Mouse (Mus musculus) embryo, embryonic 10 days (tissue): Measurements from ENCODE around the gene Cox14.
A peak's percentile ranks its signal among the peaks of the same experiment; 100 is the strongest.

Experiments
- DNase-seq: peaks from one replicate; pipeline ENCODE4 v3.0.0-alpha.2; 2015; ENCODE audit warnings: low spot score

Gene Cox14

DNA sequence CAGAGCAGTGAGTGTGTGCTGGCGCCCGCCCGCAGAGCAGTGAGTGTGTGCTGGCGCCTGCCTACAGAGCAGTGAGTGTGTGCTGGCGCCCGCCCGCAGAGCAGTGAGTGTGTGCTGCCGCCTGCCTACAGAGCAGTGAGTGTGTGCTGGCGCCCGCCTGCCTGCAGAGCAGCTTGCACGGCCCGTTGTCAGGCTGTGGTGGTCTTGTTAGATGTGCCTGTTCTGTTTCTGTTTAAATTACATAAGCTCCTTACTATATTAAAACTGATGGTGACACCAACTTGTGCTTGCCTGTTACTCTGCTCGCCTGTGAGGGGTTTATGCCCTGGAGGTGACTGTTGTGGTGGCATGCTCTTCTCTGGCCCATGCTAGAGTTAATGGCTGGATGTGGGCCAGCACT lies 17.2 kb upstream of the Cox14 start:
- no peak for DNase-seq

- no peak for DNase-seq
These were observed 14.9 kb upstream of the Cox14 start for GRCm38 (mm10) chr15:99710221-99711190.

DNA sequence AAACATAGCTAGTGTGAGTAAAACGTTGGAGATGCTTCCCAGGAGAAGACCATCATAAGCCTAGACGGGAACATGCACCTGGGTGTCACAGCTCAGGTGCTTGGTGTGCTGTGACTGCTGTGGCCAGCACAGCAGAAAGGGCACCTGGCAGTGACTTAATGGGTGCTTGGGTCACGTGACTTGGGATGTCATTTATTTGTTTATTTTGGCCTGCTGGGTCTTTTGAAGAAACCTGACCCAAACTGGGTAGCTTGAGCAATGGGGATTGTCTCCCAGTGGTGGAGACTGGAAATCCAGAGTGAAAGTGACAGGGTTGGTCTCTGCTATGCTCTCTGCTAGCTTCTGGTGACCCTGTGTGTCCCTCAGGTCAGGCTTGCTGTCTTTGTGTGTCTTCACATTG lies 13.9 kb upstream of the Cox14 start:
- DNase-seq: no peak

DNA sequence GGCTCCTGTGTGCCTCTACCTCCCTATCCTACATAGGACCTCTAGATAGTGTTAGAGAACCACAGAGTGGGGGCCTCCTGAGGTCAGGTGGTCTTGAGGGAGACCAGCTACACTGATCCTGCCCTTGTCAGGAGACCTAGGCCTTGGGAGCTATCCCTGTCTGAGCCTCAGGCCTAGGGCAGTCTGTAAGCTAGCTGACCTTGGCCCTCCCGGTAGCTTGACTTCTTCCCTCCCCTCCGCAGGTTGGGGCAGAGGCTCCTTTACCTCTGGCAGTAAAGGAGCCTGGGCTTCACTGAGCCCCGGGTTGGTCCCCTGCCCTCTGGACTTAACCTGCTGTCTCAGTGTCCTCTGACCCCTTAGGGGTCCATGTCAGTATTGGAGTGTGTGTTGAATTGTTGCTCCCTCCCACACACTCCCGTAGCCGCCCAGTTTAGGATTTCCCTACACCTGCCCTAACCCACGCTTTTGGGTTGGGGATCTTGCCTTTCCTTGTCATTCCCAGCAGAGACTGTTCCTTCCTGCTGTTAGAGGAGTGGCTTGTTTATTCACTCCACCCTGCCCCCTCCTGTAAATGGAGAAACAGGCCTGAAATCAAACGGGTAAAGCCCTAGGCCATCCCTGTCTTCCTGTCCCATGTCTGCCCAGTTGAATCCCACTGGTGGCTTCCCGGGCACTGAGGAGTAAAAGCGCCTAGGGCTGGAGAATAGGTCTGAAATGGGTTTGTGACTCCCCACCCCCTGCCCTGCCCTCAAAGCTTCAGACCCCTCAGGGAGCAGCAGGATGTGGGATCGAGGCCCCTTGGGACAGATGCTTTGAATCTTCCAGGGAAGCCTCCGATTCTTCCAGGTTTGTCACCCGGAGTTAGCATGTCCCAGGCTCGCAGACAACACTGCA lies 12.5 kb upstream of the Cox14 start:
- no peak for DNase-seq

DNA sequence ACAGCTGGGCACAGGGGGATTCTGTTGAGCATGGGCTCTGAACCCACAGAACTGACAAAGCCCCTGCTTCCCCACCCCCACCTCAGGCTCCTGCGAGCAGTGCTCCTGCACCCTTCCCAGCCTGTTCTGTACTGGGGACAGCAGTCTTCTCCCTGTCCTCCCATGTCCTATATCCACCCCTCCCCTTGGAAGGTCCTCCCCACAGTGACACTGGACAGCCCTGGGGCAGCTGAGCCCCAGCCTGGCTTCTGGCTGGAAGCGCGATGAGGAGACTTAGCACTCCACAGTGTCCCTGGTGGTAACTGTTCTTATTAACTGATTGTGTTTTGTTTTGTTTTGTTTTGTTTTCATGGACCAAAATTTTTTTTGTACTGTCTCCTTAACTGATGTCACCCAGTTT lies 11.8 kb upstream of the Cox14 start:
- no peak for DNase-seq

DNA sequence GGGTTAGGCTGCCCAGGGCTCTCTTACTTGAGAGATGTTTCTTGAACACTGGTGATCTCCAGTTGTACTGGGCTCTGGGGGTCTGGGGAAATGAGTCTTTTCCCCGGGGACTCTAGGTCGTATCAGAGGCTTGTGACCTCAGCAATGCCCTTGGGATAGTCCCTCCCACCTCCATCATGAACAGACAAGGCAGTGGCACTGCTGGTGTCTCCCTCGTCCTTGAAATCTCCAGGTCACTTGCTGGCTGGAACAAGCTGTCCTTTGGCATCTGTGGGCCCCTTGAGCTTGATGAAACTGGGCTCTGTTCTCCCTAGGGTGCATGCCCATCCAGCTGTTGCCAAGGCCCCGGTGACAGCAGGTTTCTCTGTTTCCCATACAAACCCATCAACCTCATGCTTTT lies 11.2 kb upstream of the Cox14 start:
- DNase-seq: no peak

DNA sequence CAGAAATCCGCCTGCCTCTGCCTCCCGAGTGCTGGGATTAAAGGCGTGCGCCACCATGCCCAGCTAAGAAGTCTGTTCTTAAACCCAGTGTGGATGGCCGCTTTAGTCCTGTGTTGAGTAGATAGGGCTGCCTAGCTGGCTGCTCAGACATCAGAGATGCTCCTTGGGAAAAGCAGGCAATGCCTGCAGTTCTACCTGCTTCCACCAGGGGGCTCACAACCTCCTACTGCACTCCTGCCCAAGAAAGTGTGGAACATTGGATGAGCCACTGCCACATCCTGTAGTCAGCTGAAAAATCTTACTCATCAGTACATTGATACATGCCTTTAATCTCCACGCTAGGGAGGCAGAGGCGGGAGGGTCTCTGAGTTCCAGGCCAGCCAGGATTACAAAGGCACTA lies 10.6 kb upstream of the Cox14 start:
- DNase-seq: peak; percentile 86

- DNase-seq: no peak
These were observed 10.0 kb upstream of the Cox14 start for GRCm38 (mm10) chr15:99715361-99715865.

- DNase-seq: no peak
These were observed 9.3 kb upstream of the Cox14 start for GRCm38 (mm10) chr15:99715982-99716746.

- no peak for DNase-seq
These were observed 8.6 kb upstream of the Cox14 start for GRCm38 (mm10) chr15:99716814-99717213.

DNA sequence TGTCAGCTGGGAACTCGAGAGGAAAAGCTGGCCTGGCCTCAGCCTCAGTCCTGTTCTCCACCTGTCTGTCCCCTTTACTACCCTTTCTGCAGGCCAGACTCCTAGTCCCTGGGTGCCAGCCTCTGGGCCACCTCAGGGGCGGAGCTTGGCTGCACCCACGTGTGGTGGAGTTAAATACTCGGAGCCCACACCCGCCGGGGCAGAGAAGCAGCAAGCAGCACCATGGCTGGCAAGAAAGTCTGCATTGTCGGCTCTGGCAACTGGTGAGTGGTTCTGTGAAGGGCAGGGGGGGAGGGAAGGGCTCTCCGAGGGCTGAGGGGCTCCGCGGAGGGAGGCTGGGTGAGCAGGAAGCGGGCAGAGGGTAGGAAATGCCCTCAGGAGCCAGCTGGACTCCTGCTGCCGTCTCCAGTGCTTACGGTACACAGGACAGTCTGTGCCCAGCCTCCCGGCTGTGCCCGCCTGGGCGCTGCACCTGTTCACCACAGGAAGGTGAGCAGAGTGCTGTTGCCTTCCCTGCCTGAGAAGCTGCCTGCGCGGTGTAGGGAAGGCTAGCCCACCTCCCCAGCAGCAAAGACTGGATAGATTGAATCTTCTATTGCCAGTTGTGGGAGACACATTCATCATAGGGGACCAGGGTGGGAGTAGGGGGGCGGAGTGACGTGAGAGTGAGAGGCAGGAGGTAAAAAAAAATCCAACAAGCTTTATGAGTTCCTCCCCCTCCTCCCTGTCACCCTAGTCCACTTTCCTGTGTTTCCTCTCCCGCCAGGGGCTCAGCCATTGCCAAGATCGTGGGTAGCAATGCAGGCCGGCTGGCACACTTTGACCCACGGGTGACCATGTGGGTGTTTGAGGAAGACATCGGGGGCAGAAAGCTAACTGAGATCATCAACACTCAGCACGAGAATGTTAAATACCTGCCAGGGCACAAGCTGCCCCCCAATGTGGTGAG lies 7.8 kb upstream of the Cox14 start, which contains the start of gene Gpd1:
Gene Gpd1 (plus strand): TSS at position 130 of the 949 bp plus-strand sequence.
- DNase-seq: no peak

- DNase-seq: no peak
These were observed 6.9 kb upstream of the Cox14 start for GRCm38 (mm10) chr15:99718461-99719021.

GRCm38 (mm10) chr15:99719865-99720264 lies 5.6 kb upstream of the Cox14 start:
- DNase-seq: no peak

DNA sequence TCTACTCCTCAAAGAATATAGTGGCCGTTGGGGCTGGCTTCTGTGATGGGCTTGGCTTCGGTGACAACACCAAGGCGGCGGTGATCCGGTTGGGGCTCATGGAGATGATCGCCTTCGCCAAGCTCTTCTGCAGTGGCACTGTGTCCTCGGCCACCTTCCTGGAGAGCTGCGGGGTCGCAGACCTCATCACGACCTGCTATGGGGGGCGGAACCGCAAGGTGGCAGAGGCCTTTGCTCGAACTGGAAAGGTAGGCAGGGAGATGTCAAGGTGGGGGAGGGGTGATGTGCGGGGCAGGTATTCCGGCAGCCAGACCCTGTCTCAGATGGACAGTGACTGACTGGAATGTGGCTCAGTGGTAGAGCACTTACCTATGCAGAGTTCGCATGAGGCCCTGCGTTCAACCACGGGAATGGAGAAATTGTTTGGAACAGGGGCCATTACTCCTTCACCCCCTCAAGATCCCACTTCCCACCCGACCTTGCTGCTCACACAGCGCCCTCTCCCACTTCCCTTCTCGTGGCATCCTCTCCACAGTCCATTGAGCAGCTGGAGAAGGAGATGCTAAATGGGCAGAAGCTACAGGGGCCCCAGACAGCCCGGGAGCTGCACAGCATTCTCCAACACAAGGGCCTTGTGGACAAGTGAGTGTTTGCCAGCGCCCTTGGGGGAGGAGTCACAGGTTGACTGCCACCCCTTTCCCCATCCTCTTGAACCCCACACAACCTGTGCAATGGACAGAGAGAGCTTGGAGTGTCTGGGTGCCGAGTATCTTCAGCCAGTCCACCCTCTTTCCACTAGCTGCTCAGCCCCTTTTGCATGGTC lies 3.3 kb upstream of the Cox14 start:
- DNase-seq: no peak

- no peak for DNase-seq
These were observed 2.3 kb upstream of the Cox14 start for GRCm38 (mm10) chr15:99723120-99723514.

DNA sequence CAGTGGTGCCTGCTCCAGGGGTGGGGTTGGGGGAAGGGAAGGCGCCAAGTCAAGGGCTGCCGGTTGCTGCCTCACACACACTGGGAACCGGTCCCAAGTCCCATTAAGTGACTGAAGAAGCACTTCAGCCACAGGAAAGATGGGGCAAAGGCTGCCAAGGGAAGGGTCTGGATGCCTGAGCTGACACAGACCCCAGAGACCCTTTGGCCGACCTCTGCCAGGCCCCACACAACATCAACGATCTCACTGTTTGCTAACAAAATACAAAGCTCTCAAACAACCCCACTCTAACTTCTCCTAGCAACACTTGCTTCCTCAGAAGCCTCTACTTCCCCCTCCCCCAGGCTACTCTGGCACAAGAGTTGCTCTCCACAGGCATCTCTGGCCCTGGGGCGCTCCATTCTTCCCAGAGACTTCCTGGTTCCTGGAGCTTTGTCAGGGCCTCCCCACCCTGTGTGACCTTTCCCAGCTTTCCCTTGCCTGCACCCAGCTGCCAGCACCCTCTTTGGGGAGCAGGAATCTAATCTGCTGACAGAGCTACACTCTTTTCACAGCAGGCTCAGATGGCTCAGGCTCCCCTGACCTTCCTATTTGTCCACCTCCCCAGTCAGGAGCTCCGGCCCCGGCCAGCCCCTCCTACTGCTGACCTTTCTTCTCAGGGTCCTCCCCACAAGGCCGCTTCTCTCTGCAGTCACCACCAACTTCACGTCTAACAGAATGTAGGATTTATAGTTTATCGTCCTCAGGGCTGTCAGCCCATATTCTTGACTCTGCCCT lies 1.7 kb upstream of the Cox14 start:
- peak; percentile 48 for DNase-seq

DNA sequence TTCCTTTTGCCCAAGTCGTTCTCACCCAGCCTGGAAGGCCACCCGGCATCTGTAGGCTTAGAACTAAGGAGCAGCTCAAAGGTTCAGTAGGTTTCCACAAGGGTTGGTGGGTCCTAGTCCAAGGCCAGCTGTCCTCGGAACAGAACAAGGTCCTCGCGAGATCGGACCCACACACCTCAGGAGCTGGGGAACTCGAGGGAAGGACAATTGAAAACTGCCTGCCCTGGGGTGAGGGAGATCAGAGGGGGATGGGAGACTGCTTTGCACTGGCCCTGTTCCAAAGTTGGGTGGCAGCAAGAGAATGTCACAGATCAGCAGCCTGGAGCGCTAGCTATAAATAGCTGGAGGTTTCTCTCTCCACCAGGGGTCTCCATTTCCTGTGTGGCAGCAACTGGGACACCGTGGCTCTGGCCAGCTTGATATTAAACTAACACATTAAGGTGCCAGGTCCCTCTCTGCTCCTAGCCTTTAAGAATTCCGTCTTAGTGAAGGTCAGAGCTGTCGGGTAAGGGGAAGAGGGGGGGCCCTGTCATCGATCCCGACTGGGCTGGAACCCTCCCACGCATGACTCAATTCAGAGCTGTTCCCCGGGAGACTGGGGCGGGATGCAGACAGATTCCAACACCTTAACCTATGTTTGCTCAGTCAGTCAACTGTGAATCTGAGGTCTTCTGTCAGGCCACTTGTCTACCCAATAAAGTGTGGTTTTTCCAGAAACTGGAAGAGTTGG lies 961 bp upstream of the Cox14 start:
- peak; percentile 72 for DNase-seq

- DNase-seq: no peak
These were observed 1.1 kb downstream of the Cox14 start for GRCm38 (mm10) chr15:99726549-99726948.
